Mouse (Mus musculus): Measurements from ENCODE around the gene 6430571L13Rik. TPM values are rescaled to one million over a fixed set of nuclear protein-coding genes. Genes with fewer than 3 reads are reported as not detected.
A peak's percentile ranks its signal among the peaks of the same experiment; 100 is the strongest.
"Not testable (repeated sequence)": the region's sequence is repeated elsewhere in the genome, so short reads cannot be mapped to it uniquely, and the experiment has no call there.

6430571L13Rik gene
- 1 to 10 TPM in 2 of 3 experiments, under 1 TPM in 1; 0.99 to 3.2 (median 1.3) TPM for polyA plus RNA-seq (2017; shearing (Covaris generic))

DNA sequence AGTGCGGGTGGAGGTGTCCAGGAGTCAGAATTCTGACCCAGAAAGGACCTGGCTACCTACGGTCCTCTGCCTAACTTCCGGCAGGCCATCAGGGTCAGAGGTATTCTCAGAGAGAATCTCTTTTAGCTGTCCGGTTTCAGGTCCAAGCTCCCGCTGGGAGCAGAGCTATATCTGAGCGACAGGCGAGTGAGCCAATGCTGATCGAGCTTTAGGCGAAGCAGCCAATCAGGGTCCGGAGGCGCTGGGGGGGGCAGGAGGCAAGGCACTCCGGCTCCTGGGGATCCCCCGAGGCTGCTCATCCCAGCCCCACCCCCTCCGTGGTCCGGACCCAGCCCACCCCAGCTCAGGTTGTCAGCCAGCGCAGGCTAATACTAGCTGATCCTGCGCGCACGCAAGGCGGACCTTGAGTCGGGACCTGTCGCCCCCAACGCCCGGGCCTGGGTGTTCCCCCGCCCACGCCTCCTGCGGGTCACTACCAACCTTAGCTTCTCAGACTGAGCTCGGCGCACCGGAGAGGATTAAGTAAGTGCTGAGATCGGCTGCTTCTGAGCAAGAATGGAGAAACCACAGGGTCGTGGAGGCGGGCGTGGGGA is at the start of gene 6430571L13Rik:
Gene 6430571L13Rik (plus strand): TSS at position 336 of the 593 bp plus-strand sequence.
- peak; percentile 69 for ATAC-seq

DNA sequence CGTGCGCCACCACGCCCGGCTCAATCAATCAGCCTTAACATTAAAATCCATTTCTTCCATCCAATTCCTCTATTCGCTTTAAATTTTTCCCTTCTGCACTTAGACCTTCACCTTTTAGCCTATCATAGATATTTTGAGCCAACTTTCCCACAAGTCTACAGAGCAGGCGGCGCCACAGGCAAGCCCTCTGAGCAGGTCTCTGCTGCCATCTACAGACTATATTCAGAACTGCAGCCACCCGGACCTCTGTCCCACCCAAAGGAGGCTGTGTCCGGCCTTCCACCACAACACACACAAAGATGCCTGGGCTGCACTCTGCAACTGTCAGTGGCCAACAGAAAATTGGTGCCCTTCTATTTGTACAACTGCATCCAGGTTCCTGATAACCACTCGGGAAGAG is 49.5 kb upstream of the 6430571L13Rik start:
- ATAC-seq: no peak

GRCm38 (mm10) chr9:107294249-107294648 is 46.2 kb upstream of the 6430571L13Rik start:
- ATAC-seq: no peak

GRCm38 (mm10) chr9:107295616-107296015 is 44.8 kb upstream of the 6430571L13Rik start:
- ATAC-seq: peak; percentile 56

- no peak for ATAC-seq
These were observed 44.6 kb upstream of the 6430571L13Rik start, which contains the start of gene Cish for GRCm38 (mm10) chr9:107296016-107296040. Gene Cish, plus strand, starts transcription at chr9:107296026.

DNA sequence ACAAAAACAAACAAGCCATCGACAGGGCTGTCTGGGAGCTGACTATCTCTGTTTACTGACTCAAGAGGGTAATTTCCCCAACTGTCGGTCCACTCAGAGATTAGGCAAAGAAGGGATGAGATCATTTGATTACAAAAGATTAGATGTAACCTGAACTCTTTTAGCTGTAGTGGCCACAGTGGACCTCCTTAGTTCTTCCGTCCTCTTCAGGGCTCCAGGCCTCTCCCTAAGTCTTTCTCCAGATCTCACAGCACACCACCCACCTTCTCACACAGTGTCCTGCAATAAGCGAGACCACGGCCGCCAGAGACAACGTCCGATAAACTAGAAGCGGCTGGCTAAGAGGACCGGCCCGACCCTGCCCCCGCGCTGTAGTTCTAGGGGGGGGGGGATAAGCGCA is 44.4 kb upstream of the 6430571L13Rik start:
- peak; percentile 42 for ATAC-seq

- ATAC-seq: peak; percentile 65
These were observed 43.9 kb upstream of the 6430571L13Rik start for GRCm38 (mm10) chr9:107296501-107296965.

DNA sequence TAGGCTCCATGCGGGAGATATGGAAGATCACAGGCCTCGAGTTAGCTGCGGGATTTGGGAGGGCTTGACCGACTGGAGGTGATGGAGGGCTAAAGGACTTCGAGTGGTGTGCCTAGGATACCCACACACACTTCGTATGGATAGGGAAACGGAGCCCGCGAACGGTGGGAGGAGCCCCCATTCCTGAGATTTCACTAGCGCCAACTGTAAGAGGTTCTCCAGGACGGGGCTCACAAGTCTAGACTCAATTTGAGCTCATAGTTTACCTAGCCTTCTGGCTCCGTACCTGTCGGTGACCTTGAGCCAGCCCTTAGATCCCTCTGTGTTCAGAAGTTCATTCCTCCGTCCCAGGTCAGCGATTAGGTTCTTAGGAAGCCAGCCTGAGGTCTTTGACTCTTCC is 43.3 kb upstream of the 6430571L13Rik start:
- no peak for ATAC-seq

DNA sequence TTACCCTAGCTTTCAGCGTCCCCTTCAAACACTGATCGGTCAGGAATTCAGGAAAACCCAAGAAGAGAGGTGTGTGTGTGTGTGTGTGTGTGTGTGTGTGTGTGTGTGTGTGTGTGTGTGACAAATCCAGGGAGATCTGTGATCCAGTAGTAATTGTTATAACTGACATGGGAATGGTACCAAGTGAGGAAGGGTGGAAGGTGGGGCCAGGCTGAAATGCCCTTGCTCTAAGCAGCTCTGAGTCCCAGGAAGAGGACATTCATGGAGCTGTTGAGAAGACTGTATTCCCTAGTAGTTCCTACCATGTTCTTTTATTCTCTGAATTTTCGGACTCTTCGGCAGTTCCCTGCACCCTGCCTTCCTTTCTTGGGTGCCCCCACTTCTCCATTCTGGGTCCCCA is 42.7 kb upstream of the 6430571L13Rik start:
- ATAC-seq: no peak

GRCm38 (mm10) chr9:107298059-107298780 is 42.2 kb upstream of the 6430571L13Rik start:
- peak; percentile 9 for ATAC-seq

DNA sequence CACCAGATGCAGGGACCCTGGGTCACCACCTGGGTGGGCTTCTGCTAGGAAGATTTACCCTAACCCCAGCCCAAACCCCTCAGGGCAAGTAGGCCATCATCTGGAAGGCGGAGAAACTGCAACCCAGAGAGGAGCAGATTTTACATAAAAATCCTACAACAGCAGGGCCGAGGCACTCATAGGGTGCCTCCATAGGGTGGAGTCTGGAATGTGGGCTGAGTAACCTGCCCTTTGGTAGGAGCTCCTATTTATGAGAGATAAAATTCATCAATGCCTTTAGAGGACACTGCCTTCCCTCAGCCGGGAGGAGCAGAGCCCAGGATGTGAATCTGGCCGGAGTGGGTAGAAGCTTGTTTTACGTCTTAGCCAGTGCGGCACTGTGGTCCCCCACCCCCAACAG is 41.5 kb upstream of the 6430571L13Rik start:
- no peak for ATAC-seq

DNA sequence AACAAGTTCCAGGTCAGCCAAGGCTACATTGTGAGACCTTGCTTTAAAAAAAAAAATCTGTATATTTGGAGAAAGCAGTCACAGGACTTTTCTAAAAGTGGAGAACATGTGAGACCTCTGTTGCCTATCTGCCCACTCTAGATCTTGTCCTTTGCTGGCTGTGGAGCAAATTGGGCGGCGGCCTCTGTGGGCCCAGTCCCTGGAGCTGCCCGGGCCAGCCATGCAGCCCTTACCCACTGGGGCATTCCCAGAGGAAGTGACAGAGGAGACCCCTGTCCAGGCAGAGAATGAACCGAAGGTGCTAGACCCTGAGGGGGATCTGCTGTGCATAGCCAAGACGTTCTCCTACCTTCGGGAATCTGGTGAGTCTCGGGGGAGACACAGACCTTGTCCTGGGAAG is 40.6 kb upstream of the 6430571L13Rik start:
- no peak for ATAC-seq

- no peak for ATAC-seq
These were observed 40.0 kb upstream of the 6430571L13Rik start for GRCm38 (mm10) chr9:107300224-107300973.

GRCm38 (mm10) chr9:107301554-107302331 is 38.7 kb upstream of the 6430571L13Rik start:
- ATAC-seq: no peak

GRCm38 (mm10) chr9:107302592-107302991 is 37.8 kb upstream of the 6430571L13Rik start:
- no peak for ATAC-seq

DNA sequence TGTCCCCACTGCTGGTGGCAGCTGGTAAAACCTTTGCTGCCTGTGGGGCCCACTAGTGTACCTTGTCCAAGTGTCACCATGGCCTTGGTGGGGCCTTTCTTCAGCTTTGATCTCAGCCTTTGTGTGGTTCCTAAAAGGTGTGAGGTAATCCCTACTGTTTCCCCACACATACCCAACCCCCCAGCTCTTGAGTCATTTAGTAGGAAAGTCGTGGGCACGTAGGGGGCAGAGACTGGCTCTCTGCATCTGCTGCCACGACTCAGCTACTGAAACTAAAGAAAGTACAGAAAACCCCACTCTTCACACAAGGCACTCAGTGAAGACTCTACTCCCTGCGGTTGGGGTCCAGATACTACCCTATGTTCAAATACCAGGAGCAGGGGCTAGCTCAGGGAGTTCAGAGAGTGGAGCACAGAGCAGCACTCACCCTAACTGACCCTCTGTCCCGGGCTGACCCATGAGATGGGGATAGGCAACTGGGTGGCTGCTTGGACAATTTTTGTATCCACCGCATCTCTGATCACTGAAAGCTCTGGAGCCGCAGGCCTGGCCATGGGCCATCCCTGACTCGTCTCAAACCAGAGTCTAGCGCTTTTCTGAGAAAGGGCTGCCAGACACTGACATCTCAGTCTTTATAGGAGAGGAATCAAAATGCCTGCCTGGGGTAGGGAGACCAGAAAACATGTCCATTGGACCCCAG is 37.1 kb upstream of the 6430571L13Rik start:
- no peak for ATAC-seq

GRCm38 (mm10) chr9:107303900-107304299 is 36.5 kb upstream of the 6430571L13Rik start:
- no peak for ATAC-seq

- no peak for ATAC-seq
These were observed 36.0 kb upstream of the 6430571L13Rik start for GRCm38 (mm10) chr9:107304383-107304782.

- ATAC-seq: no peak
These were observed 35.4 kb upstream of the 6430571L13Rik start for GRCm38 (mm10) chr9:107305012-107305411.

GRCm38 (mm10) chr9:107305601-107306542 is 34.5 kb upstream of the 6430571L13Rik start:
- ATAC-seq: peak; percentile 71

GRCm38 (mm10) chr9:107306673-107307072 is 33.7 kb upstream of the 6430571L13Rik start:
- not testable (repeated sequence) for ATAC-seq
